Mouse (Mus musculus): ENCODE data around the gene Slc37a3. TPM values are rescaled to one million over a fixed set of nuclear protein-coding genes. Genes with fewer than 3 reads are reported as not detected.
"Not testable (repeated sequence)": the region's sequence is repeated elsewhere in the genome, so short reads cannot be mapped to it uniquely, and the experiment has no call there.

The Slc37a3 gene
- total RNA-seq, 2 experiments from 2014 or later: 3.7 to 6.0 TPM

- peak; percentile 70 for ATAC-seq (ENCODE audit: poor library complexity, severe bottlenecking)
Measured at GRCm38 (mm10) chr6:39379749-39380148, 2.3 kb upstream of the Slc37a3 start.

GRCm38 (mm10) chr6:39379224-39379623 is 1.7 kb upstream of the Slc37a3 start:
- ATAC-seq (ENCODE audit: poor library complexity, severe bottlenecking): peak; percentile 82

- ATAC-seq (ENCODE audit: poor library complexity, severe bottlenecking): not testable (repeated sequence)
Measured at GRCm38 (mm10) chr6:39378161-39378835, 823 bp upstream of the Slc37a3 start.

GRCm38 (mm10) chr6:39376775-39377174 is 700 bp downstream of the Slc37a3 start:
- no peak for ATAC-seq (ENCODE audit: poor library complexity, severe bottlenecking)

- ATAC-seq (ENCODE audit: poor library complexity, severe bottlenecking): no peak
Measured at GRCm38 (mm10) chr6:39373301-39373955, 4.0 kb downstream of the Slc37a3 start.

GRCm38 (mm10) chr6:39372727-39373126 is 4.7 kb downstream of the Slc37a3 start:
- peak; percentile 72 for ATAC-seq (ENCODE audit: poor library complexity, severe bottlenecking)

GRCm38 (mm10) chr6:39372042-39372441 is 5.4 kb downstream of the Slc37a3 start:
- ATAC-seq (ENCODE audit: poor library complexity, severe bottlenecking): 0 out of 2 replicates have a peak, but pooled peaks have one; percentile 11

- no peak for ATAC-seq (ENCODE audit: poor library complexity, severe bottlenecking)
Measured at GRCm38 (mm10) chr6:39369631-39370030, 7.8 kb downstream of the Slc37a3 start.

GRCm38 (mm10) chr6:39362684-39363083 is 14.8 kb downstream of the Slc37a3 start:
- ATAC-seq (ENCODE audit: poor library complexity, severe bottlenecking): peak; percentile 88

GRCm38 (mm10) chr6:39359207-39359606 is 18.3 kb downstream of the Slc37a3 start:
- ATAC-seq (ENCODE audit: poor library complexity, severe bottlenecking): not testable (repeated sequence)

- no peak for ATAC-seq (ENCODE audit: poor library complexity, severe bottlenecking)
Measured at GRCm38 (mm10) chr6:39348946-39349345, 28.5 kb downstream of the Slc37a3 start.

GRCm38 (mm10) chr6:39347880-39348814 is 29.3 kb downstream of the Slc37a3 start:
- no peak for ATAC-seq (ENCODE audit: poor library complexity, severe bottlenecking)

GRCm38 (mm10) chr6:39346991-39347501 is 30.4 kb downstream of the Slc37a3 start:
- no peak for ATAC-seq (ENCODE audit: poor library complexity, severe bottlenecking)

GRCm38 (mm10) chr6:39345430-39345829 is 32.0 kb downstream of the Slc37a3 start:
- no peak for ATAC-seq (ENCODE audit: poor library complexity, severe bottlenecking)

- ATAC-seq (ENCODE audit: poor library complexity, severe bottlenecking): peak; percentile 91
Measured at GRCm38 (mm10) chr6:39344020-39344419, 33.5 kb downstream of the Slc37a3 start.

GRCm38 (mm10) chr6:39341798-39342197 is 35.7 kb downstream of the Slc37a3 start:
- ATAC-seq (ENCODE audit: poor library complexity, severe bottlenecking): no peak; the same call in 1 of the 2 replicates

GRCm38 (mm10) chr6:39338359-39338758 is 39.1 kb downstream of the Slc37a3 start:
- ATAC-seq (ENCODE audit: poor library complexity, severe bottlenecking): no peak

- no peak for ATAC-seq (ENCODE audit: poor library complexity, severe bottlenecking)
Measured at GRCm38 (mm10) chr6:39334873-39335272, 42.6 kb downstream of the Slc37a3 start.

- ATAC-seq (ENCODE audit: poor library complexity, severe bottlenecking): peak; percentile 91
Measured at GRCm38 (mm10) chr6:39334224-39334623, 43.3 kb downstream of the Slc37a3 start.

- no peak for ATAC-seq (ENCODE audit: poor library complexity, severe bottlenecking)
Measured at GRCm38 (mm10) chr6:39331998-39332700, 45.3 kb downstream of the Slc37a3 start.

Data from megakaryocyte, adult 5-6 weeks (primary cell).